Mouse (Mus musculus) B cell, adult 2 months (primary cell): ENCODE results near the gene Erc2.
A peak's percentile ranks its signal among the peaks of the same experiment; 100 is the strongest.

Source experiments
- DNase-seq, 2 experiments: peaks; one replicate each; pipeline ENCODE4 v3.0.0; 2022

The Erc2 gene

GRCm38 (mm10) chr14:27778982-27779701 is 156.9 kb downstream of the Erc2 start:
- no peak for DNase-seq

- DNase-seq, result no peak
These were observed 159.0 kb downstream of the Erc2 start for GRCm38 (mm10) chr14:27781221-27781620.

- DNase-seq, result no peak
These were observed 162.6 kb downstream of the Erc2 start for GRCm38 (mm10) chr14:27784826-27785225.

- DNase-seq, result no peak
These were observed 163.3 kb downstream of the Erc2 start for GRCm38 (mm10) chr14:27785562-27785961.

- DNase-seq, result no peak
These were observed 167.1 kb downstream of the Erc2 start for GRCm38 (mm10) chr14:27789066-27789898.

GRCm38 (mm10) chr14:27798184-27798934 is 176.1 kb downstream of the Erc2 start:
- DNase-seq, result no peak

GRCm38 (mm10) chr14:27800766-27801165 is 178.5 kb downstream of the Erc2 start:
- no peak for DNase-seq

GRCm38 (mm10) chr14:27803961-27804360 is 181.7 kb downstream of the Erc2 start:
- DNase-seq, result peak; percentile 38 to 39

- no peak for DNase-seq
These were observed 182.8 kb downstream of the Erc2 start for GRCm38 (mm10) chr14:27805064-27805463.

GRCm38 (mm10) chr14:27808080-27808479 is 185.9 kb downstream of the Erc2 start:
- peak; percentile 19 to 27 for DNase-seq

- DNase-seq, result no peak
These were observed 186.4 kb downstream of the Erc2 start for GRCm38 (mm10) chr14:27808523-27809114.

GRCm38 (mm10) chr14:27810790-27811189 is 188.6 kb downstream of the Erc2 start:
- no peak for DNase-seq

- no peak for DNase-seq
These were observed 189.4 kb downstream of the Erc2 start for GRCm38 (mm10) chr14:27811649-27812048.

GRCm38 (mm10) chr14:27815739-27816138 is 193.5 kb downstream of the Erc2 start:
- no peak for DNase-seq

- DNase-seq, result no peak
These were observed 196.8 kb downstream of the Erc2 start for GRCm38 (mm10) chr14:27818986-27819385.

- no peak for DNase-seq
These were observed 199.6 kb downstream of the Erc2 start for GRCm38 (mm10) chr14:27821801-27822200.

- no peak for DNase-seq
These were observed 200.3 kb downstream of the Erc2 start for GRCm38 (mm10) chr14:27822566-27822965.

- no peak for DNase-seq
These were observed 200.8 kb downstream of the Erc2 start for GRCm38 (mm10) chr14:27823048-27823447.

- DNase-seq, result no peak
These were observed 201.7 kb downstream of the Erc2 start for GRCm38 (mm10) chr14:27823897-27824296.

GRCm38 (mm10) chr14:27826829-27827228 is 204.6 kb downstream of the Erc2 start:
- DNase-seq, result no peak

GRCm38 (mm10) chr14:27828089-27828488 is 205.9 kb downstream of the Erc2 start:
- DNase-seq, result no peak

GRCm38 (mm10) chr14:27832196-27832595 is 210.0 kb downstream of the Erc2 start:
- no peak for DNase-seq

GRCm38 (mm10) chr14:27835351-27835750 is 213.1 kb downstream of the Erc2 start:
- no peak for DNase-seq
